Mouse (Mus musculus) thymus, postnatal 14 days (tissue): ENCODE data around the gene Gm15155.
"Not testable (repeated sequence)": the region's sequence is repeated elsewhere in the genome, so short reads cannot be mapped to it uniquely, and the experiment has no call there.

ENCODE experiments used
- DNase-seq: peaks from one replicate; pipeline ENCODE4 v3.0.0; 2021

Gene Gm15155

GRCm38 (mm10) chrX:156155776-156156175, 531.2 kb downstream of the Gm15155 start:
- no peak for DNase-seq

- no peak for DNase-seq
These were observed 547.0 kb downstream of the Gm15155 start for GRCm38 (mm10) chrX:156171587-156171986.

GRCm38 (mm10) chrX:156303806-156304205, 679.3 kb downstream of the Gm15155 start:
- not testable (repeated sequence) for DNase-seq
